Mouse (Mus musculus) forebrain, embryonic 14.5 days (tissue): ENCODE measurements around the gene Scd4. TPM values are rescaled to one million over a fixed set of nuclear protein-coding genes. Genes with fewer than 3 reads are reported as not detected.

ENCODE experiments used
- ATAC-seq: fragments of 200-750 bp; cut with Nextera tagmentation; 2 replicates; pipeline ENCODE4 v1.8.0; 2017; ENCODE audit warnings: mild to moderate bottlenecking, moderate library complexity
- DNase-seq: peaks from one replicate; pipeline ENCODE4 v3.0.0-alpha.2; 2015; ENCODE audit warnings: low spot score
- H3K27ac ChIP-seq: fragments of 300-500 bp; sonication (generic); 2 replicates; pipeline ENCODE4 v1.5.1; 2014; ENCODE audit warnings: low read depth, mild to moderate bottlenecking, control low read depth, low read length, moderate library complexity
- H3K27me3 ChIP-seq: fragments of 300-500 bp; sonication (generic); replicated peaks from 2 replicates; pipeline ENCODE4 v1.6.1; 2014; ENCODE audit warnings: low read length, control low read depth, mixed read lengths; ENCODE audit not compliant: control insufficient read depth, insufficient read depth
- H3K36me3 ChIP-seq: fragments of 300-500 bp; sonication (generic); 2 replicates; pipeline ENCODE4 v1.6.1; 2014; ENCODE audit warnings: low read length, control low read depth; ENCODE audit not compliant: control insufficient read depth, insufficient read depth
- H3K4me1 ChIP-seq: fragments of 300-500 bp; sonication (generic); 2 replicates; pipeline ENCODE4 v1.6.1; 2014; ENCODE audit warnings: antibody characterized with exemption, low read length, control low read depth; ENCODE audit not compliant: control insufficient read depth, insufficient read depth
- H3K4me2 ChIP-seq: fragments of 300-500 bp; sonication (generic); 2 replicates; pipeline ENCODE4 v1.6.1; 2014; ENCODE audit warnings: mild to moderate bottlenecking, control low read depth, low read length
- H3K4me3 ChIP-seq: fragments of 300-500 bp; sonication (generic); 2 replicates; pipeline ENCODE4 v1.5.1; 2014; ENCODE audit warnings: low read depth, low read length, control low read depth
- H3K9ac ChIP-seq: fragments of 300-500 bp; sonication (generic); 2 replicates; pipeline ENCODE4 v1.6.1; 2014; ENCODE audit warnings: mild to moderate bottlenecking, low read length, control low read depth, moderate library complexity
- H3K9me3 ChIP-seq: fragments of 300-500 bp; sonication (generic); replicated peaks from 2 replicates; pipeline ENCODE4 v1.6.1; 2016; ENCODE audit warnings: low read length, control low read depth, mixed read lengths; ENCODE audit not compliant: control insufficient read depth
- WGBS: fragments of 180-500 bp; shearing (Covaris S2); extraction: QIAGEN DNeasy Blood & Tissue Kit; methylation state at CpG from one replicate; pipeline ENCODE4 v1.1.7; 2014; 5-methylcytosine and 5-hydroxymethylcytosine counted together
- polyA plus RNA-seq: library from polyadenylated mRNA; unstranded; fragments of >200 nt; fragmentation: Nextera tagmentation; extraction: Ambion mirVana; gene quantifications from 2 replicates; pipeline ENCODE4 v1.2.1, GENCODE M21; 2014

The Scd4 gene
- polyA plus RNA-seq, 1 experiment from 2014 or later: 0.10 TPM

- Histone ChIP-seq H3K4me1 (0 out of 2 replicates have a peak, but pooled peaks cover 2% of the 10 kb centered on the region), H3K4me3 (peak overlapping the region; percentile 60), H3K9me3 (no peaks in the 10 kb centered on the region), H3K27me3 (no peaks in the 10 kb centered on the region), H3K4me2 (peak overlapping the region; percentile 70), H3K9ac (peak overlapping the region; percentile 85), H3K27ac (peak overlapping the region; percentile 67; the same call in 1 of the 2 replicates), H3K36me3 (no peaks in the 10 kb centered on the region)
- DNase-seq (no peak), ATAC-seq (no peak; the same call in 1 of the 2 replicates)
- WGBS: 33% methylated on average over 19 of the region's 19 CpGs
These were observed 55.0 kb downstream of the Scd4 start for GRCm38 (mm10) chr19:44387746-44388474.

- Histone ChIP-seq H3K4me1 (0 out of 2 replicates have a peak, but pooled peaks cover 2% of the 10 kb centered on the region), H3K4me3 (peak overlapping the region; percentile 60), H3K4me2 (peak overlapping the region; percentile 70), H3K36me3 (no peaks in the 10 kb centered on the region), H3K9me3 (no peaks in the 10 kb centered on the region), H3K27me3 (no peaks in the 10 kb centered on the region), H3K9ac (peak overlapping the region; percentile 85), H3K27ac (peak overlapping the region; percentile 67; the same call in 1 of the 2 replicates)
- 2% methylated on average over 41 of the region's 41 CpGs for WGBS
- ATAC-seq: peak; percentile 99
- DNase-seq: peak; percentile 94
These were observed 55.9 kb downstream of the Scd4 start for GRCm38 (mm10) chr19:44388475-44389428.

- Histone ChIP-seq H3K27ac (no peak overlapping the region), H3K27me3 (no peaks in the 10 kb centered on the region), H3K4me1 (0 out of 2 replicates have a peak, but pooled peaks cover 2% of the 10 kb centered on the region), H3K4me3 (no peak overlapping the region), H3K36me3 (no peaks in the 10 kb centered on the region), H3K9me3 (no peaks in the 10 kb centered on the region), H3K4me2 (no peak overlapping the region), H3K9ac (no peak overlapping the region)
- ATAC-seq: no peak
- DNase-seq: no peak
- WGBS: 10% methylated on average over 1 of the region's 1 CpGs
These were observed 56.6 kb downstream of the Scd4 start for GRCm38 (mm10) chr19:44389507-44389906.

GRCm38 (mm10) chr19:44391856-44392255 lies 59.0 kb downstream of the Scd4 start:
- Histone ChIP-seq H3K4me1 (0 out of 2 replicates have a peak, but pooled peaks cover 2% of the 10 kb centered on the region), H3K9ac (no peak overlapping the region), H3K4me2 (no peak overlapping the region), H3K9me3 (no peaks in the 10 kb centered on the region), H3K4me3 (no peak overlapping the region), H3K27me3 (no peaks in the 10 kb centered on the region), H3K36me3 (0 out of 2 replicates have a peak, but pooled peaks cover 6% of the 10 kb centered on the region), H3K27ac (no peak overlapping the region)
- ATAC-seq (no peak), DNase-seq (no peak)
- WGBS: 94% methylated on average over 4 of the region's 4 CpGs

- H3K9ac ChIP-seq: no peak overlapping the region
These were observed 59.6 kb downstream of the Scd4 start for GRCm38 (mm10) chr19:44392339-44393009.

GRCm38 (mm10) chr19:44393962-44394422 lies 61.1 kb downstream of the Scd4 start:
- DNase-seq (no peak), ATAC-seq (no peak)

More at GRCm38 (mm10) chr19:44392339-44393009, 59.6 kb downstream of the Scd4 start:
- no peaks in the 10 kb centered on the region for H3K27me3 ChIP-seq
- H3K4me3 ChIP-seq: no peak overlapping the region
- H3K4me1 ChIP-seq: 0 out of 2 replicates have a peak, but pooled peaks cover 2% of the 10 kb centered on the region
- DNase-seq (no peak), ATAC-seq (no peak)
- H3K9me3 ChIP-seq: no peaks in the 10 kb centered on the region
- H3K36me3 ChIP-seq: 0 out of 2 replicates have a peak, but pooled peaks cover 6% of the 10 kb centered on the region
- H3K27ac ChIP-seq: no peak overlapping the region
- WGBS: 88% methylated on average over 5 of the region's 5 CpGs
- H3K4me2 ChIP-seq: no peak overlapping the region

GRCm38 (mm10) chr19:44394972-44395371 lies 62.1 kb downstream of the Scd4 start:
- peaks cover 11% of the 10 kb centered on the region; the same call in 1 of the 2 replicates for H3K36me3 ChIP-seq
- no peak overlapping the region for H3K4me3 ChIP-seq
- H3K4me2 ChIP-seq: no peak overlapping the region
- WGBS: 86% methylated on average over 7 of the region's 7 CpGs
- no peak for ATAC-seq
- H3K9me3 ChIP-seq: no peaks in the 10 kb centered on the region
- H3K27ac ChIP-seq: no peak overlapping the region
- no peaks in the 10 kb centered on the region for H3K27me3 ChIP-seq
- DNase-seq: no peak
- H3K9ac ChIP-seq: no peak overlapping the region
- H3K4me1 ChIP-seq: no peaks in the 10 kb centered on the region

More at GRCm38 (mm10) chr19:44393962-44394422, 61.1 kb downstream of the Scd4 start:
- H3K9ac ChIP-seq: no peak overlapping the region
- no peak overlapping the region for H3K4me2 ChIP-seq
- H3K4me1 ChIP-seq: no peaks in the 10 kb centered on the region
- H3K9me3 ChIP-seq: no peaks in the 10 kb centered on the region
- 0 out of 2 replicates have a peak, but pooled peaks cover 6% of the 10 kb centered on the region for H3K36me3 ChIP-seq
- no peaks in the 10 kb centered on the region for H3K27me3 ChIP-seq
- 81% methylated on average over 5 of the region's 5 CpGs for WGBS
- no peak overlapping the region for H3K27ac ChIP-seq
- no peak overlapping the region for H3K4me3 ChIP-seq
